Mouse (Mus musculus): ENCODE data around the gene Brwd3. TPM values are rescaled to one million over a fixed set of nuclear protein-coding genes. Genes with fewer than 3 reads are reported as not detected.
A peak's percentile ranks its signal among the peaks of the same experiment; 100 is the strongest.

Gene Brwd3
- total and polyA plus RNA-seq, 3 experiments: 8.4 to 136 (median 10.8) TPM

DNA sequence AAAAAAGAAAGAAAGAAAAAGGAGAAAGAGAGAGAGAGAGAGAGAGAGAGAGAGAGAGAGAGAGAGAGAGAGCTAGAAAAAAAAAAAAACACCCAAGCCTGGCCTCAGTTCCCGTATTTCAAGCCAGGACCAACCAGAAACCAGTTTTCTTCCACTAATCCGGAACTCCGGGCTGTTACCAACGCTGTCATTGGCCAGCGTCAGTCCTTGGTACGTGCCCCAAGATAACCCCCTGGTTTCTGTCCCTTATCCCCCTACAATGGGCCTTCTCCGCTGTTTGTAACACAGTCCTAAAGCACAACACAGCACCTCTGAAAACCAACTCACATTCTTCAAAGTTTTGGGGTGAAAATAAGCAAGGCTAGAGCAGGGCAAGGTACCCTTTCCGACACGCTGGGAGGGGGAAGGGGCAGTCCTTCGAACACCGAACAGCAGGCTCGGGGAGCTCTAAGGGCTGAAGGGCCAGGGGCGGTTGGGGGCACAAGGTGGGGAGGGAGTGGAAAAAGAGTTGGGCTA is 1.4 kb downstream of the Brwd3 start:
- Histone ChIP-seq H3K4me1 (ENCODE audit: control insufficient read depth in 1 of 2, insufficient read depth in 2 of 2, low read length in 2 of 2) (peaks cover 5 to 11% of the 10 kb centered on the region in 2 experiments; a peak in 3 of 4 replicates), H3K79me2 (ENCODE audit: control insufficient read depth, insufficient read depth, low read length, poor library complexity) (peaks cover 15% of the 10 kb centered on the region; the same call in 1 of the 2 replicates), H3K9ac (ENCODE audit: control insufficient read depth, low read depth, low read length, poor library complexity, severe bottlenecking) (peak overlapping the region; percentile 98), H3K27ac (ENCODE audit: control insufficient read depth, low read depth, low read length) (peak overlapping the region; percentile 100), H3K27me3 (ENCODE audit: control insufficient read depth in 1 of 2, insufficient read depth in 2 of 2, low read length in 2 of 2) (no peaks in the 10 kb centered on the region), H3K4me3 (ENCODE audit: control insufficient read depth in 1 of 2, insufficient read depth in 1 of 2, low read depth in 2 of 2, low read length in 2 of 2) (peak overlapping the region; percentile 92 to 96), H3K9me3 (replicated peaks; ENCODE audit: insufficient read depth, low read length) (no peaks in the 10 kb centered on the region), H3K36me3 (ENCODE audit: control insufficient read depth in 1 of 2, insufficient read depth in 2 of 2, low read length in 2 of 2) (peaks cover 4 to 13% of the 10 kb centered on the region in 2 experiments)
- TF ChIP-seq UBTF (IDR thresholded peaks at IDR 0.05; ENCODE audit: borderline replicate concordance, insufficient read depth, low read depth, low read length): no peak
- TF ChIP-seq GATA1 (IDR thresholded peaks at IDR 0.05; ENCODE audit: low read depth, low read length): peak; percentile 84
- no peak for TF ChIP-seq MEF2A (IDR thresholded peaks at IDR 0.05; ENCODE audit: extremely low read depth, insufficient replicate concordance, low read depth, low read length, poor library complexity, severe bottlenecking)
- TF ChIP-seq ELF1 (IDR thresholded peaks at IDR 0.05; ENCODE audit: low read depth, low read length): peak; percentile 97
- TF ChIP-seq MAFK (IDR thresholded peaks at IDR 0.05; ENCODE audit: borderline replicate concordance, low read depth, low read length): no peak
- TF ChIP-seq TCF12 (IDR thresholded peaks at IDR 0.05; ENCODE audit: low read depth, low read length): peak; percentile 59; the same call in 1 of the 2 replicates
- peak; percentile 31; the same call in 1 of the 2 replicates for TF ChIP-seq CHD2 (IDR thresholded peaks at IDR 0.05; ENCODE audit: low read length)
- peak; percentile 79; the same call in 1 of the 2 replicates for TF ChIP-seq CHD1 (IDR thresholded peaks at IDR 0.05; ENCODE audit: low read depth, low read length)
- TF ChIP-seq JUND (IDR thresholded peaks at IDR 0.05; ENCODE audit: low read depth, low read length): peak; percentile 100
- peak; percentile 70; the same call in 1 of the 2 replicates for TF ChIP-seq POLR2AphosphoS5 (IDR thresholded peaks at IDR 0.05; ENCODE audit: borderline replicate concordance, low read depth, low read length)
- TF ChIP-seq MAZ (IDR thresholded peaks at IDR 0.05; ENCODE audit: low read depth, low read length): peak; percentile 57; the same call in 1 of the 2 replicates
- peak; percentile 100 for TF ChIP-seq ZNF384 (IDR thresholded peaks at IDR 0.05; ENCODE audit: low read depth, low read length)
- no peak for TF ChIP-seq ZC3H11A (IDR thresholded peaks at IDR 0.05; ENCODE audit: low read depth, low read length)
- TF ChIP-seq SMC3 (IDR thresholded peaks at IDR 0.05; ENCODE audit: low read depth, low read length): no peak
- peak; percentile 82 for TF ChIP-seq HCFC1 (IDR thresholded peaks at IDR 0.05; ENCODE audit: low read depth, low read length)
- TF ChIP-seq MAX (IDR thresholded peaks at IDR 0.05; ENCODE audit: low read length): no peak
- TF ChIP-seq USF1 (IDR thresholded peaks at IDR 0.05; ENCODE audit: low read depth, low read length): no peak
- TF ChIP-seq SIN3A (IDR thresholded peaks at IDR 0.05; ENCODE audit: low read length): peak; percentile 91
- no peak for TF ChIP-seq RAD21 (IDR thresholded peaks at IDR 0.05; ENCODE audit: low read depth, low read length)
- no peak for TF ChIP-seq MYB (IDR thresholded peaks at IDR 0.05; ENCODE audit: low read depth, low read length)
- TF ChIP-seq USF2 (IDR thresholded peaks at IDR 0.05; ENCODE audit: borderline replicate concordance in 1 of 2, insufficient read depth in 1 of 2, low read depth in 1 of 2, low read length in 2 of 2): no peak
- peak; percentile 42; the same call in 1 of the 2 replicates for TF ChIP-seq GABPA (IDR thresholded peaks at IDR 0.05; ENCODE audit: low read depth, low read length)
- peak; percentile 81; the same call in 1 of the 2 replicates for TF ChIP-seq ZKSCAN1 (IDR thresholded peaks at IDR 0.05; ENCODE audit: low read depth, low read length)
- no peak for TF ChIP-seq CTCF (IDR thresholded peaks at IDR 0.05 in 2 of 3, conservative IDR thresholded peaks at IDR 0.05 in 1 of 3; ENCODE audit: control insufficient read depth in 1 of 3, insufficient read depth in 1 of 3, low read depth in 2 of 3, low read length in 3 of 3, poor library complexity in 1 of 3, severe bottlenecking in 1 of 3)
- no peak for TF ChIP-seq NRF1 (IDR thresholded peaks at IDR 0.05; ENCODE audit: insufficient read depth, low read depth, low read length, poor library complexity, severe bottlenecking)
- TF ChIP-seq POLR2A (IDR thresholded peaks at IDR 0.05; ENCODE audit: control insufficient read depth in 1 of 2, insufficient read depth in 1 of 2, low read depth in 1 of 2, low read length in 2 of 2, poor library complexity in 1 of 2): peak; percentile 76 to 93
- TF ChIP-seq ZMIZ1 (IDR thresholded peaks at IDR 0.05; ENCODE audit: low read depth, low read length): peak; percentile 94
- peak; percentile 55 for TF ChIP-seq ETS1 (IDR thresholded peaks at IDR 0.05; ENCODE audit: low read depth, low read length)
- TF ChIP-seq KAT2A (conservative IDR thresholded peaks at IDR 0.05; ENCODE audit: low read depth, low read length): 0 out of 2 replicates have a peak, but pooled peaks have one; percentile 44
- peak; percentile 95 for TF ChIP-seq TBP (IDR thresholded peaks at IDR 0.05; ENCODE audit: low read depth, low read length)
- peak; percentile 27; the same call in 1 of the 2 replicates for TF ChIP-seq RCOR1 (IDR thresholded peaks at IDR 0.05; ENCODE audit: low read depth, low read length)
- TF ChIP-seq MXI1 (IDR thresholded peaks at IDR 0.05; ENCODE audit: low read depth, low read length): peak; percentile 69
- TF ChIP-seq NELFE (IDR thresholded peaks at IDR 0.05; ENCODE audit: low read depth, low read length): peak; percentile 96
- peak in 1 of 2 experiments; percentile 22; a peak in 1 of 4 replicates for TF ChIP-seq EP300 (IDR thresholded peaks at IDR 0.05; ENCODE audit: low read depth in 1 of 2, low read length in 2 of 2)
- TF ChIP-seq MYC (IDR thresholded peaks at IDR 0.05; ENCODE audit: low read depth, low read length): 0 out of 2 replicates have a peak, but pooled peaks have one; percentile 52
- peak; percentile 94; the same call in 1 of the 2 replicates for TF ChIP-seq POLR2AphosphoS2 (IDR thresholded peaks at IDR 0.05; ENCODE audit: low read length)
- DNase-seq (ENCODE audit: low read depth, low spot score): peak; percentile 99

All from MEL (cell line).